Mouse (Mus musculus): ENCODE results near the gene Syf2. TPM values are rescaled to one million over a fixed set of nuclear protein-coding genes. Genes with fewer than 3 reads are reported as not detected.

Syf2 gene
- polyA plus RNA-seq, 1 experiment from 2014 or later: 63.7 TPM

GRCm38 (mm10) chr4:134915223-134916050 lies 15.3 kb upstream of the Syf2 start:
- Histone ChIP-seq H3K4me3 (replicated peaks) (peak overlapping the region; percentile 95), H3K4me2 (replicated peaks) (peak overlapping the region; percentile 71), H3K27ac (peak overlapping the region; percentile 91), H3K4me1 (replicated peaks) (peaks cover 12% of the 10 kb centered on the region), H3K36me3 (peaks cover 4% of the 10 kb centered on the region; the same call in 1 of the 2 replicates), H3K27me3 (replicated peaks) (no peaks in the 10 kb centered on the region), H3K9ac (peak overlapping the region; percentile 89; the same call in 1 of the 2 replicates), H3K9me3 (no peaks in the 10 kb centered on the region)
- ATAC-seq: peak; percentile 54
- 55% methylated on average over 14 of the region's 14 CpGs for WGBS

GRCm38 (mm10) chr4:134917194-134917593 lies 13.5 kb upstream of the Syf2 start:
- Histone ChIP-seq H3K36me3 (no peaks in the 10 kb centered on the region), H3K4me3 (replicated peaks) (no peak overlapping the region), H3K9me3 (no peaks in the 10 kb centered on the region), H3K9ac (no peak overlapping the region), H3K27me3 (replicated peaks) (no peaks in the 10 kb centered on the region), H3K27ac (no peak overlapping the region), H3K4me1 (replicated peaks) (peaks cover 13% of the 10 kb centered on the region), H3K4me2 (replicated peaks) (no peak overlapping the region)
- no peak for ATAC-seq
- 73% methylated on average over 3 of the region's 3 CpGs for WGBS

- no peak overlapping the region for H3K4me2 ChIP-seq (replicated peaks)
- ATAC-seq: no peak
- no peak overlapping the region for H3K4me3 ChIP-seq (replicated peaks)
- H3K27ac ChIP-seq: no peak overlapping the region
- 53% methylated on average over 7 of the region's 7 CpGs for WGBS
- no peaks in the 10 kb centered on the region for H3K9me3 ChIP-seq
- H3K36me3 ChIP-seq: no peaks in the 10 kb centered on the region
- H3K9ac ChIP-seq: no peak overlapping the region
- H3K27me3 ChIP-seq (replicated peaks): no peaks in the 10 kb centered on the region
- H3K4me1 ChIP-seq (replicated peaks): peaks cover 14% of the 10 kb centered on the region
These were observed 12.3 kb upstream of the Syf2 start for GRCm38 (mm10) chr4:134918381-134918780.

- Histone ChIP-seq H3K9ac (no peak overlapping the region), H3K27ac (no peak overlapping the region), H3K36me3 (no peaks in the 10 kb centered on the region), H3K4me1 (replicated peaks) (peaks cover 11% of the 10 kb centered on the region), H3K27me3 (replicated peaks) (no peaks in the 10 kb centered on the region), H3K4me2 (replicated peaks) (no peak overlapping the region), H3K9me3 (no peaks in the 10 kb centered on the region), H3K4me3 (replicated peaks) (no peak overlapping the region)
- 38% methylated on average over 12 of the region's 12 CpGs for WGBS
- no peak for ATAC-seq
These were observed 10.8 kb upstream of the Syf2 start for GRCm38 (mm10) chr4:134919733-134920540.

GRCm38 (mm10) chr4:134920631-134921030 lies 10.1 kb upstream of the Syf2 start:
- peaks cover 11% of the 10 kb centered on the region for H3K4me1 ChIP-seq (replicated peaks)
- no peaks in the 10 kb centered on the region for H3K9me3 ChIP-seq
- ATAC-seq: no peak
- no peaks in the 10 kb centered on the region; the same call in none of the 2 replicates for H3K36me3 ChIP-seq
- H3K27me3 ChIP-seq (replicated peaks): no peaks in the 10 kb centered on the region
- no peak overlapping the region for H3K9ac ChIP-seq
- no peak overlapping the region for H3K4me2 ChIP-seq (replicated peaks)
- 94% methylated on average over 6 of the region's 6 CpGs for WGBS
- no peak overlapping the region for H3K4me3 ChIP-seq (replicated peaks)
- no peak overlapping the region for H3K27ac ChIP-seq

- Histone ChIP-seq H3K4me2 (replicated peaks) (no peak overlapping the region), H3K9ac (no peak overlapping the region), H3K9me3 (no peaks in the 10 kb centered on the region), H3K27ac (no peak overlapping the region), H3K4me1 (replicated peaks) (peaks cover 14% of the 10 kb centered on the region), H3K27me3 (replicated peaks) (no peaks in the 10 kb centered on the region), H3K36me3 (peaks cover 8% of the 10 kb centered on the region), H3K4me3 (replicated peaks) (no peak overlapping the region)
- 98% methylated on average over 4 of the region's 4 CpGs for WGBS
- ATAC-seq: no peak
These were observed 9.0 kb upstream of the Syf2 start for GRCm38 (mm10) chr4:134921703-134922102.

GRCm38 (mm10) chr4:134922111-134922924 lies 8.4 kb upstream of the Syf2 start:
- peak overlapping the region; percentile 68 for H3K4me3 ChIP-seq (replicated peaks)
- H3K27me3 ChIP-seq (replicated peaks): no peaks in the 10 kb centered on the region
- ATAC-seq: no peak
- H3K9ac ChIP-seq: peak overlapping the region; percentile 52
- peak overlapping the region; percentile 80 for H3K27ac ChIP-seq
- H3K9me3 ChIP-seq: no peaks in the 10 kb centered on the region
- peak overlapping the region; percentile 60 for H3K4me2 ChIP-seq (replicated peaks)
- 61% methylated on average over 10 of the region's 10 CpGs for WGBS
- H3K4me1 ChIP-seq (replicated peaks): peaks cover 14% of the 10 kb centered on the region
- H3K36me3 ChIP-seq: peaks cover 11% of the 10 kb centered on the region

- Histone ChIP-seq H3K27me3 (replicated peaks) (no peaks in the 10 kb centered on the region), H3K36me3 (peaks cover 11% of the 10 kb centered on the region), H3K4me2 (replicated peaks) (peak overlapping the region; percentile 60), H3K9ac (peak overlapping the region; percentile 52), H3K9me3 (no peaks in the 10 kb centered on the region), H3K4me1 (replicated peaks) (peaks cover 14% of the 10 kb centered on the region), H3K27ac (peak overlapping the region; percentile 80), H3K4me3 (replicated peaks) (peak overlapping the region; percentile 68)
- ATAC-seq: peak; percentile 69
- WGBS: under 1% methylated on average over 13 of the region's 13 CpGs
These were observed 7.8 kb upstream of the Syf2 start for GRCm38 (mm10) chr4:134922925-134923244.

GRCm38 (mm10) chr4:134923258-134924018 lies 7.3 kb upstream of the Syf2 start, which contains the start of gene Rsrp1:
Rsrp1 (plus strand) TSS chr4:134923592.
- Histone ChIP-seq H3K4me1 (replicated peaks) (peaks cover 14% of the 10 kb centered on the region), H3K4me3 (replicated peaks) (peak within 1 kb of the TSS; percentile 68), H3K27ac (peak within 1 kb of the TSS; percentile 95), H3K27me3 (replicated peaks) (no peaks in the 10 kb centered on the region), H3K9ac (peak within 1 kb of the TSS; percentile 75), H3K36me3 (peaks cover 11% of the 10 kb centered on the region), H3K4me2 (replicated peaks) (peak within 1 kb of the TSS; percentile 65), H3K9me3 (no peaks in the 10 kb centered on the region)
- ATAC-seq: peak; percentile 95
- 0% methylated on average over 64 of the region's 64 CpGs for WGBS

GRCm38 (mm10) chr4:134924019-134924741 lies 6.5 kb upstream of the Syf2 start:
- H3K4me1 ChIP-seq (replicated peaks): peaks cover 14% of the 10 kb centered on the region
- no peaks in the 10 kb centered on the region for H3K27me3 ChIP-seq (replicated peaks)
- peaks cover 11% of the 10 kb centered on the region for H3K36me3 ChIP-seq
- ATAC-seq: peak; percentile 69
- WGBS: under 1% methylated on average over 75 of the region's 75 CpGs
- peak overlapping the region; percentile 68 for H3K4me3 ChIP-seq (replicated peaks)
- H3K27ac ChIP-seq: peak overlapping the region; percentile 95
- peak overlapping the region; percentile 65 for H3K4me2 ChIP-seq (replicated peaks)
- H3K9me3 ChIP-seq: no peaks in the 10 kb centered on the region
- H3K9ac ChIP-seq: peak overlapping the region; percentile 75

GRCm38 (mm10) chr4:134925206-134925605 lies 5.5 kb upstream of the Syf2 start:
- H3K9me3 ChIP-seq: no peaks in the 10 kb centered on the region

More at GRCm38 (mm10) chr4:134925206-134925605, 5.5 kb upstream of the Syf2 start:
- peaks cover 14% of the 10 kb centered on the region for H3K4me1 ChIP-seq (replicated peaks)
- H3K9ac ChIP-seq: peak overlapping the region; percentile 47; the same call in 1 of the 2 replicates
- H3K4me2 ChIP-seq (replicated peaks): peak overlapping the region; percentile 65
- H3K36me3 ChIP-seq: peaks cover 11% of the 10 kb centered on the region
- H3K27ac ChIP-seq: no peak overlapping the region
- H3K4me3 ChIP-seq (replicated peaks): peak overlapping the region; percentile 30
- 67% methylated on average over 8 of the region's 8 CpGs for WGBS
- H3K27me3 ChIP-seq (replicated peaks): no peaks in the 10 kb centered on the region
- ATAC-seq: no peak

Data from intestine, embryonic 15.5 days (tissue).